Mouse (Mus musculus): ENCODE data around the gene Chst5. TPM values are rescaled to one million over a fixed set of nuclear protein-coding genes. Genes with fewer than 3 reads are reported as not detected.
A peak's percentile ranks its signal among the peaks of the same experiment; 100 is the strongest.

Chst5 gene
- polyA plus RNA-seq, 1 experiment, result 1.5 TPM

DNA sequence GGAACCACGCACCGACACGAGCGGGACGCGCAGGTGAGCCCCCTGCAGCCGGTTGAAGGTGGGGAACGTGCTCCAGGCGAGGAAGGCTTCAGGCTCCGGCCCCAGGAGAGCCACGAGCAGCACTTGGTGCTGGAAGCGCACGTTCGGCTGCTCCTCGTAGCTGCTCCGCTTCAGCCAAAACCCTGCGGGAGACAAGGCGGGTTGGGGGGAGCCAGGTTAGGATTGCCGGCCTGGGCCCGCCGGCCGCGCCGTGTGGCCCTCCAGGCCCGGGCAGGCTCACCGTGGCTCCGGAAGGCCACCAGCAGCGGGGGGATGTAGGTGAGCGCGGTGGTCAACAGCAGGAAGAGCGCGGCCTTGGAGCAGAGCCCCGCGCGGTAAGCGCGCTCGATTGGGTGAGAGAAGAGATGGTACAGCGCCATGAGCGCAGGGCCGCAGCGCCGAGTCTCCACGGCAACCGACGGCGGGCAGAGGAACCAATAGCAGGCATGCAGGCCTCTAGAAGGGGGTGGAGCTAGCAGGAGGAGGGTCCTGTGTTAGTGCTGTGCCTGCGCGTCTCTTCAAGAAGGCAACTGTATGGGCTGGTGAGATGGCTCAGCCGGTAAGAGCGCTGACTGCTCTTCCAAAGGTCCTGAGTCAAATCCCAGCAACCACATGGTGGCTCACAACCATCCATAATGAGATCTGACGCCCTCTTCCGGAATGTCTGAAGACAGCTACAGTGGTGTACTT, 23.3 kb upstream of the Chst5 start, which contains the start of gene Tmem231:
TSS of gene Tmem231 (minus strand) at position 534 of the 729 bp plus-strand sequence.
- no peaks in the 10 kb centered on the region for H3K4me1 ChIP-seq (ENCODE audit: control insufficient read depth, insufficient read depth, low read length)
- H3K36me3 ChIP-seq (ENCODE audit: control insufficient read depth, insufficient read depth, low read length, poor library complexity, severe bottlenecking), result no peaks in the 10 kb centered on the region
- TF ChIP-seq CTCF (IDR thresholded peaks at IDR 0.05; ENCODE audit: low read depth, low read length) (no peak), EP300 (IDR thresholded peaks at IDR 0.05; ENCODE audit: insufficient read depth, low read depth, low read length) (peak; percentile 10; the same call in 1 of the 2 replicates), POLR2A (IDR thresholded peaks at IDR 0.05; ENCODE audit: insufficient read depth, low read length) (peak; percentile 55)
- H3K27me3 ChIP-seq (ENCODE audit: control insufficient read depth, insufficient read depth, low read length, poor library complexity, severe bottlenecking), result no peaks in the 10 kb centered on the region
- peak within 1 kb of the TSS; percentile 80 for H3K4me3 ChIP-seq (ENCODE audit: low read depth, low read length)
- no peaks in the 10 kb centered on the region for H3K9me3 ChIP-seq (replicated peaks; ENCODE audit: control insufficient read depth, insufficient read depth, low read length, poor library complexity, severe bottlenecking)
- peak within 1 kb of the TSS; percentile 82 for H3K27ac ChIP-seq (ENCODE audit: insufficient read depth, low read length)
- H3K9ac ChIP-seq (ENCODE audit: low read depth, poor library complexity, severe bottlenecking), result peak within 1 kb of the TSS; percentile 73

DNA sequence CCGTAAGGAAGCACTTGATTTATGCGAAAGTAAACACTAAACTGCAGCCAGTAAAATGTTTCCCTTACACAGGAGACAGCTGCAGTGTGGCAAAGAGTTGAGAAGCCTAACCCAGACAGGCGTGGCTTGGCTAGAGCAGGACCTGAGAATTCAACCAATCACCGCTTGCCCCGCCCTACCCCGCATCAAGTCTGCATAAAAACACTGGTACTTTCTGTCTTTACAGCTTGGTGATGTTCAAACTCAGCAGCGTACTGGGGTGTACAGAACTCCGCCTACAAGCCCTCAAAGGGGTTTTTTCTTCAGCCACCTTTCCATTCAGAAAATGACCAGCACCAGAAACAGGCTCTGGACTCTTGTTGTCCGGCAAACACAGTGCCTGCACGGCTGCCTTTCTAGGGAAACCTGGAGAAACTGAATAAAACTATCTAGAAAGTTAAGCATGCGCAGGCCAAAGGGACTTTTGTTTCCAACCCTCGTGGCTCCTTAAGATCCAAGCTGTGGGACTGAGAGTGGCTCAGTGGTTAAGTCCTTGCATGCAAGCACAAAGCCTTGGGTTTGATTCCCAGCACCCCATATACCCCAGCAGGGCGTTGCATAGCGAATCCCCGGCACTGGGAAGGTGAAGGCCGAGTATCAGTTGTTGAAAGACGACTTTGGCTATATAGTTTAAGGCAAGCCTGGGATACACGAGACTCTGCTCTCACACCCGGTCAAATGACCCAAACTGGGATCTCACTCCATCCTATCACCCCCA, 22.5 kb upstream of the Chst5 start:
- no peaks in the 10 kb centered on the region for H3K9me3 ChIP-seq (replicated peaks; ENCODE audit: control insufficient read depth, insufficient read depth, low read length, poor library complexity, severe bottlenecking)
- TF ChIP-seq POLR2A (IDR thresholded peaks at IDR 0.05; ENCODE audit: insufficient read depth, low read length), result no peak
- TF ChIP-seq EP300 (IDR thresholded peaks at IDR 0.05; ENCODE audit: insufficient read depth, low read depth, low read length), result no peak
- TF ChIP-seq CTCF (IDR thresholded peaks at IDR 0.05; ENCODE audit: low read depth, low read length), result no peak
- H3K36me3 ChIP-seq (ENCODE audit: control insufficient read depth, insufficient read depth, low read length, poor library complexity, severe bottlenecking), result no peaks in the 10 kb centered on the region

DNA sequence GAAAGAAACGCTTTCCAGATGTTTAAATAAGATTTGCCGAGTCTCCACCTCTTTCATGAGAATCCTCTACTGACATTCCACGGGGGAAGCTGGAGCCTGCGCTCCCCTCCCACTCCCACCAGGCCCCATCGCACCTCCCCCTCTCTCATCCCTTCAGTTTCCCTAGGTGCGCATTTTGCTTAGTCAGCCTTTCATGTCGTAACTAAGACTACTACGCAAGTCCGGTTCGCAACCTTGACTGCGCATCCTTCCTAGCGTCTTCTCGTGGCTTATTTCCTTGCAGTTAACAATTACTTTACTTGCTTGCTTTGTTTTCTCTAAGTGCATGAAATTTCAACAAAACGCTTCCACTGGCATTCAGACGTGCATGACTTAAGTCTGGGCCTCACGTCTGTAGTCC, 21.5 kb upstream of the Chst5 start:
- Histone ChIP-seq H3K36me3 (ENCODE audit: control insufficient read depth, insufficient read depth, low read length, poor library complexity, severe bottlenecking) (peaks cover 1% of the 10 kb centered on the region; the same call in 1 of the 2 replicates), H3K4me1 (ENCODE audit: control insufficient read depth, insufficient read depth, low read length) (no peaks in the 10 kb centered on the region), H3K9ac (ENCODE audit: low read depth, poor library complexity, severe bottlenecking) (no peak overlapping the region), H3K9me3 (replicated peaks; ENCODE audit: control insufficient read depth, insufficient read depth, low read length, poor library complexity, severe bottlenecking) (no peaks in the 10 kb centered on the region), H3K27me3 (ENCODE audit: control insufficient read depth, insufficient read depth, low read length, poor library complexity, severe bottlenecking) (no peaks in the 10 kb centered on the region), H3K27ac (ENCODE audit: insufficient read depth, low read length) (no peak overlapping the region), H3K4me3 (ENCODE audit: low read depth, low read length) (no peak overlapping the region)
- TF ChIP-seq CTCF (IDR thresholded peaks at IDR 0.05; ENCODE audit: low read depth, low read length), result no peak
- no peak for TF ChIP-seq POLR2A (IDR thresholded peaks at IDR 0.05; ENCODE audit: insufficient read depth, low read length)
- no peak for TF ChIP-seq EP300 (IDR thresholded peaks at IDR 0.05; ENCODE audit: insufficient read depth, low read depth, low read length)

More for the DNA sequence above, 22.5 kb upstream of the Chst5 start:
- H3K4me3 ChIP-seq (ENCODE audit: low read depth, low read length), result peak overlapping the region; percentile 80
- peak overlapping the region; percentile 15; the same call in 1 of the 2 replicates for H3K27ac ChIP-seq (ENCODE audit: insufficient read depth, low read length)
- H3K9ac ChIP-seq (ENCODE audit: low read depth, poor library complexity, severe bottlenecking), result peak overlapping the region; percentile 73
- no peaks in the 10 kb centered on the region for H3K4me1 ChIP-seq (ENCODE audit: control insufficient read depth, insufficient read depth, low read length)
- H3K27me3 ChIP-seq (ENCODE audit: control insufficient read depth, insufficient read depth, low read length, poor library complexity, severe bottlenecking), result no peaks in the 10 kb centered on the region

DNA sequence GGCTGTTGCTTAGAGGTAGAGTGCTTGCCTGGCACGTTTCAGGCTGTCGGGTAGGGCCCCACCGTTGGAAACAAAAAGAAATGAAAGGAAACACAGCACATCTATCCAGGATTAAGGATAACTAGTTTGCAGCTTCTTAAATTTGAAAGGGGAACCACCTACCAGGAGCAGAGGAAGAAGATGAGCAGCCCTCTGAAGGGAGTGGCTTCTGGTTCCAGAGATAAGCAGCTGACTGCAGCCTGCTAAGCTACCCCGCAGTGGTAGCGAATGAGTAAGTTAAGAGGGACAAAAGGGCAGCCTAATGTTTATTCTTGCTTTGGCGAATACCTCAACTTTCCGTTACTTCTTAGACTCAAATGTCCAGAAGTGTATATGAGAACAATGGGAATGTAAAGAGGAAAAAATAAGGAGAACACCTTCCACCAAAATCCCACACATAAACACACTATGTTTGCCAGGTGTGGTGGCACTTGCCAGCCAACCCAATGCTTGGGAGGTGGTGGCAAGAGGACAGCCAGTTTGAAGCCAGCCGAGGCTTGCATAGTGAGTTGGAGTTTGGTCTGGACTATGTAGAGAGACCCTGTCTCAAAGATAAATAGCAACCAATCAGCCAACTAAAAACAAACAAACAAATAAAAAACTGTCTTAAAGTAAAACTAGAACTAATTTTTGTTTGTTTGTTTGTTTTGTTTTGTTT, 19.5 kb upstream of the Chst5 start:
- Histone ChIP-seq H3K27ac (ENCODE audit: insufficient read depth, low read length) (no peak overlapping the region), H3K4me1 (ENCODE audit: control insufficient read depth, insufficient read depth, low read length) (peaks cover 2% of the 10 kb centered on the region), H3K27me3 (ENCODE audit: control insufficient read depth, insufficient read depth, low read length, poor library complexity, severe bottlenecking) (no peaks in the 10 kb centered on the region), H3K9ac (ENCODE audit: low read depth, poor library complexity, severe bottlenecking) (no peak overlapping the region), H3K4me3 (ENCODE audit: low read depth, low read length) (no peak overlapping the region), H3K36me3 (ENCODE audit: control insufficient read depth, insufficient read depth, low read length, poor library complexity, severe bottlenecking) (peaks cover 5% of the 10 kb centered on the region; the same call in 1 of the 2 replicates), H3K9me3 (replicated peaks; ENCODE audit: control insufficient read depth, insufficient read depth, low read length, poor library complexity, severe bottlenecking) (no peaks in the 10 kb centered on the region)
- TF ChIP-seq CTCF (IDR thresholded peaks at IDR 0.05; ENCODE audit: low read depth, low read length) (no peak), EP300 (IDR thresholded peaks at IDR 0.05; ENCODE audit: insufficient read depth, low read depth, low read length) (no peak), POLR2A (IDR thresholded peaks at IDR 0.05; ENCODE audit: insufficient read depth, low read length) (no peak)

- no peak overlapping the region for H3K9ac ChIP-seq (ENCODE audit: low read depth, poor library complexity, severe bottlenecking)
- TF ChIP-seq CTCF (IDR thresholded peaks at IDR 0.05; ENCODE audit: low read depth, low read length) (no peak), EP300 (IDR thresholded peaks at IDR 0.05; ENCODE audit: insufficient read depth, low read depth, low read length) (no peak), POLR2A (IDR thresholded peaks at IDR 0.05; ENCODE audit: insufficient read depth, low read length) (no peak)
- peaks cover 5% of the 10 kb centered on the region; the same call in 1 of the 2 replicates for H3K36me3 ChIP-seq (ENCODE audit: control insufficient read depth, insufficient read depth, low read length, poor library complexity, severe bottlenecking)
- no peaks in the 10 kb centered on the region for H3K9me3 ChIP-seq (replicated peaks; ENCODE audit: control insufficient read depth, insufficient read depth, low read length, poor library complexity, severe bottlenecking)
- no peak overlapping the region for H3K4me3 ChIP-seq (ENCODE audit: low read depth, low read length)
- peaks cover 2% of the 10 kb centered on the region for H3K4me1 ChIP-seq (ENCODE audit: control insufficient read depth, insufficient read depth, low read length)
- no peaks in the 10 kb centered on the region for H3K27me3 ChIP-seq (ENCODE audit: control insufficient read depth, insufficient read depth, low read length, poor library complexity, severe bottlenecking)
- H3K27ac ChIP-seq (ENCODE audit: insufficient read depth, low read length), result peak overlapping the region; percentile 71
Measured at GRCm38 (mm10) chr8:111924976-111925375, 14.7 kb upstream of the Chst5 start.
